Mouse (Mus musculus) spleen, adult 2 months (tissue): ENCODE measurements around the gene Lrrc42.

ENCODE experiments used
- CTCF ChIP-seq: fragments of 200-500 bp; IDR thresholded peaks from 2 replicates; pipeline ENCODE4 v1.5.1; 2011; ENCODE audit warnings: mild to moderate bottlenecking, inconsistent platforms; ENCODE audit not compliant: insufficient read depth, insufficient read length, insufficient replicate concordance; ENCODE audit errors: extremely low read depth
- POLR2A ChIP-seq: fragments of 200-500 bp; IDR thresholded peaks from 2 replicates; pipeline ENCODE4 v1.6.1; 2011; ENCODE audit warnings: low read depth, low read length, inconsistent platforms

- TF ChIP-seq POLR2A (no peak), CTCF (no peak)
These were observed 9.7 kb downstream of the Lrrc42 start for GRCm38 (mm10) chr4:107243365-107244333.
